Mouse (Mus musculus): Measurements from ENCODE around the gene Saysd1. TPM values are rescaled to one million over a fixed set of nuclear protein-coding genes. Genes with fewer than 3 reads are reported as not detected.
A peak's percentile ranks its signal among the peaks of the same experiment; 100 is the strongest.

Gene Saysd1
- 11.2 and 13.7 TPM in 2 replicates for polyA plus RNA-seq (2014; fragmentation: Nextera tagmentation; extraction: Ambion mirVana)

- H3K4me2 ChIP-seq (replicated peaks; ENCODE audit: low read depth, low read length): no peak within 1 kb of the TSS
- H3K4me3 ChIP-seq (ENCODE audit: low read length): no peak within 1 kb of the TSS
- no peak for ATAC-seq (ENCODE audit: low FRiP score, low TSS enrichment)
- H3K36me3 ChIP-seq (ENCODE audit: control insufficient read depth, insufficient read depth, low read length): peaks cover 6% of the 10 kb centered on the region; the same call in 1 of the 2 replicates
- H3K4me1 ChIP-seq (ENCODE audit: control insufficient read depth, insufficient read depth, low read length): no peaks in the 10 kb centered on the region
- no peak within 1 kb of the TSS for H3K27ac ChIP-seq (ENCODE audit: low read depth, low read length)
- 79% methylated on average over 16 of the region's 16 CpGs for WGBS
- H3K27me3 ChIP-seq (ENCODE audit: control insufficient read depth, insufficient read depth, low read length): no peaks in the 10 kb centered on the region
- H3K9me3 ChIP-seq (ENCODE audit: control insufficient read depth, low read length): no peaks in the 10 kb centered on the region
- H3K9ac ChIP-seq (ENCODE audit: low read depth, low read length): no peak within 1 kb of the TSS
Observed at GRCm38 (mm10) chr14:20138484-20139355, at the start of gene Saysd1. TSS of gene Saysd1 (minus strand) at chr14:20138534.

GRCm38 (mm10) chr14:20185426-20185825 is 47.1 kb upstream of the Saysd1 start:
- H3K9ac ChIP-seq (ENCODE audit: low read depth, low read length): no peak overlapping the region
- H3K4me2 ChIP-seq (replicated peaks; ENCODE audit: low read depth, low read length): no peak overlapping the region
- WGBS: 83% methylated on average over 9 of the region's 9 CpGs
- no peaks in the 10 kb centered on the region for H3K9me3 ChIP-seq (ENCODE audit: control insufficient read depth, low read length)
- H3K27me3 ChIP-seq (ENCODE audit: control insufficient read depth, insufficient read depth, low read length): no peaks in the 10 kb centered on the region
- H3K36me3 ChIP-seq (ENCODE audit: control insufficient read depth, insufficient read depth, low read length): no peaks in the 10 kb centered on the region
- no peak overlapping the region for H3K4me3 ChIP-seq (ENCODE audit: low read length)
- no peak for ATAC-seq (ENCODE audit: low FRiP score, low TSS enrichment)
- no peak overlapping the region for H3K27ac ChIP-seq (ENCODE audit: low read depth, low read length)
- H3K4me1 ChIP-seq (ENCODE audit: control insufficient read depth, insufficient read depth, low read length): peaks cover 12% of the 10 kb centered on the region; the same call in 1 of the 2 replicates

GRCm38 (mm10) chr14:20183701-20184100 is 45.4 kb upstream of the Saysd1 start:
- Histone ChIP-seq H3K4me2 (replicated peaks; ENCODE audit: low read depth, low read length) (no peak overlapping the region), H3K4me3 (ENCODE audit: low read length) (no peak overlapping the region), H3K4me1 (ENCODE audit: control insufficient read depth, insufficient read depth, low read length) (peaks cover 24% of the 10 kb centered on the region), H3K27me3 (ENCODE audit: control insufficient read depth, insufficient read depth, low read length) (no peaks in the 10 kb centered on the region), H3K9ac (ENCODE audit: low read depth, low read length) (no peak overlapping the region), H3K27ac (ENCODE audit: low read depth, low read length) (no peak overlapping the region), H3K9me3 (ENCODE audit: control insufficient read depth, low read length) (no peaks in the 10 kb centered on the region), H3K36me3 (ENCODE audit: control insufficient read depth, insufficient read depth, low read length) (no peaks in the 10 kb centered on the region)
- no peak for ATAC-seq (ENCODE audit: low FRiP score, low TSS enrichment)
- WGBS: 47% methylated on average over 5 of the region's 5 CpGs

- WGBS: 70% methylated on average over 7 of the region's 7 CpGs
- Histone ChIP-seq H3K36me3 (ENCODE audit: control insufficient read depth, insufficient read depth, low read length) (no peaks in the 10 kb centered on the region), H3K27me3 (ENCODE audit: control insufficient read depth, insufficient read depth, low read length) (no peaks in the 10 kb centered on the region), H3K27ac (ENCODE audit: low read depth, low read length) (no peak overlapping the region), H3K4me3 (ENCODE audit: low read length) (no peak overlapping the region), H3K4me2 (replicated peaks; ENCODE audit: low read depth, low read length) (no peak overlapping the region), H3K9ac (ENCODE audit: low read depth, low read length) (no peak overlapping the region), H3K9me3 (ENCODE audit: control insufficient read depth, low read length) (no peaks in the 10 kb centered on the region), H3K4me1 (ENCODE audit: control insufficient read depth, insufficient read depth, low read length) (peaks cover 29% of the 10 kb centered on the region)
- ATAC-seq (ENCODE audit: low FRiP score, low TSS enrichment): no peak
Observed at GRCm38 (mm10) chr14:20182596-20182995, 44.3 kb upstream of the Saysd1 start.

- H3K27me3 ChIP-seq (ENCODE audit: control insufficient read depth, insufficient read depth, low read length): no peaks in the 10 kb centered on the region
- no peaks in the 10 kb centered on the region for H3K9me3 ChIP-seq (ENCODE audit: control insufficient read depth, low read length)
- H3K4me2 ChIP-seq (replicated peaks; ENCODE audit: low read depth, low read length): peak within 1 kb of the TSS; percentile 94
- WGBS: under 1% methylated on average over 34 of the region's 36 CpGs
- H3K27ac ChIP-seq (ENCODE audit: low read depth, low read length): no peak within 1 kb of the TSS
- H3K36me3 ChIP-seq (ENCODE audit: control insufficient read depth, insufficient read depth, low read length): no peaks in the 10 kb centered on the region
- peak within 1 kb of the TSS; percentile 66 for H3K9ac ChIP-seq (ENCODE audit: low read depth, low read length)
- peak within 1 kb of the TSS; percentile 58 for H3K4me3 ChIP-seq (ENCODE audit: low read length)
- ATAC-seq (ENCODE audit: low FRiP score, low TSS enrichment): peak; percentile 92
- peaks cover 32% of the 10 kb centered on the region for H3K4me1 ChIP-seq (ENCODE audit: control insufficient read depth, insufficient read depth, low read length)
Observed at GRCm38 (mm10) chr14:20181466-20181921, 43.2 kb upstream of the Saysd1 start, which contains the start of gene Kcnk5. TSS of gene Kcnk5 (minus strand) at chr14:20181809.

- under 1% methylated on average over 24 of the region's 24 CpGs for WGBS
- Histone ChIP-seq H3K4me2 (replicated peaks; ENCODE audit: low read depth, low read length) (peak overlapping the region; percentile 94), H3K9ac (ENCODE audit: low read depth, low read length) (peak overlapping the region; percentile 66), H3K4me1 (ENCODE audit: control insufficient read depth, insufficient read depth, low read length) (peaks cover 32% of the 10 kb centered on the region), H3K4me3 (ENCODE audit: low read length) (peak overlapping the region; percentile 58), H3K36me3 (ENCODE audit: control insufficient read depth, insufficient read depth, low read length) (no peaks in the 10 kb centered on the region), H3K27me3 (ENCODE audit: control insufficient read depth, insufficient read depth, low read length) (no peaks in the 10 kb centered on the region), H3K27ac (ENCODE audit: low read depth, low read length) (no peak overlapping the region), H3K9me3 (ENCODE audit: control insufficient read depth, low read length) (no peaks in the 10 kb centered on the region)
- peak; percentile 12; the same call in 1 of the 2 replicates for ATAC-seq (ENCODE audit: low FRiP score, low TSS enrichment)
Observed at GRCm38 (mm10) chr14:20180751-20181162, 42.4 kb upstream of the Saysd1 start.

GRCm38 (mm10) chr14:20180304-20180703 is 42.0 kb upstream of the Saysd1 start:
- Histone ChIP-seq H3K9me3 (ENCODE audit: control insufficient read depth, low read length) (no peaks in the 10 kb centered on the region), H3K9ac (ENCODE audit: low read depth, low read length) (peak overlapping the region; percentile 66), H3K4me1 (ENCODE audit: control insufficient read depth, insufficient read depth, low read length) (peaks cover 32% of the 10 kb centered on the region), H3K4me3 (ENCODE audit: low read length) (peak overlapping the region; percentile 58), H3K36me3 (ENCODE audit: control insufficient read depth, insufficient read depth, low read length) (no peaks in the 10 kb centered on the region), H3K4me2 (replicated peaks; ENCODE audit: low read depth, low read length) (peak overlapping the region; percentile 94), H3K27ac (ENCODE audit: low read depth, low read length) (no peak overlapping the region), H3K27me3 (ENCODE audit: control insufficient read depth, insufficient read depth, low read length) (no peaks in the 10 kb centered on the region)
- 5% methylated on average over 6 of the region's 6 CpGs for WGBS
- ATAC-seq (ENCODE audit: low FRiP score, low TSS enrichment): no peak

- no peak overlapping the region for H3K27ac ChIP-seq (ENCODE audit: low read depth, low read length)
- H3K4me1 ChIP-seq (ENCODE audit: control insufficient read depth, insufficient read depth, low read length): peaks cover 32% of the 10 kb centered on the region
- peak overlapping the region; percentile 58 for H3K4me3 ChIP-seq (ENCODE audit: low read length)
- no peaks in the 10 kb centered on the region for H3K9me3 ChIP-seq (ENCODE audit: control insufficient read depth, low read length)
- H3K36me3 ChIP-seq (ENCODE audit: control insufficient read depth, insufficient read depth, low read length): no peaks in the 10 kb centered on the region
- ATAC-seq (ENCODE audit: low FRiP score, low TSS enrichment): no peak
- peak overlapping the region; percentile 94 for H3K4me2 ChIP-seq (replicated peaks; ENCODE audit: low read depth, low read length)
- H3K9ac ChIP-seq (ENCODE audit: low read depth, low read length): no peak overlapping the region
- no peaks in the 10 kb centered on the region for H3K27me3 ChIP-seq (ENCODE audit: control insufficient read depth, insufficient read depth, low read length)
- 71% methylated on average over 5 of the region's 5 CpGs for WGBS
Observed at GRCm38 (mm10) chr14:20179731-20180280, 41.5 kb upstream of the Saysd1 start.

- WGBS: 52% methylated on average over 3 of the region's 3 CpGs
- no peaks in the 10 kb centered on the region for H3K9me3 ChIP-seq (ENCODE audit: control insufficient read depth, low read length)
- ATAC-seq (ENCODE audit: low FRiP score, low TSS enrichment): no peak
- no peaks in the 10 kb centered on the region for H3K36me3 ChIP-seq (ENCODE audit: control insufficient read depth, insufficient read depth, low read length)
- H3K4me2 ChIP-seq (replicated peaks; ENCODE audit: low read depth, low read length): peak overlapping the region; percentile 94
- peaks cover 32% of the 10 kb centered on the region for H3K4me1 ChIP-seq (ENCODE audit: control insufficient read depth, insufficient read depth, low read length)
- H3K4me3 ChIP-seq (ENCODE audit: low read length): peak overlapping the region; percentile 58
- no peaks in the 10 kb centered on the region for H3K27me3 ChIP-seq (ENCODE audit: control insufficient read depth, insufficient read depth, low read length)
- H3K9ac ChIP-seq (ENCODE audit: low read depth, low read length): no peak overlapping the region
- no peak overlapping the region for H3K27ac ChIP-seq (ENCODE audit: low read depth, low read length)
Observed at GRCm38 (mm10) chr14:20179080-20179479, 40.7 kb upstream of the Saysd1 start.
